Mouse (Mus musculus) hindbrain, postnatal 0 days (tissue): ENCODE results near the gene Ube2i. TPM values are rescaled to one million over a fixed set of nuclear protein-coding genes. Genes with fewer than 3 reads are reported as not detected.

Source experiments
- ATAC-seq: fragments of 200-750 bp; cut with Nextera tagmentation; 2 replicates; pipeline ENCODE4 v1.8.0; 2017; ENCODE audit warnings: mild to moderate bottlenecking, moderate TSS enrichment, moderate library complexity
- DNase-seq: peaks from one replicate; pipeline ENCODE4 v3.0.0-alpha.2; 2015; ENCODE audit warnings: low spot score
- H3K27ac ChIP-seq: fragments of 300-500 bp; sonication (generic); 2 replicates; pipeline ENCODE4 v1.5.1; 2014; ENCODE audit warnings: mild to moderate bottlenecking
- H3K27me3 ChIP-seq: fragments of 300-500 bp; sonication (generic); 2 replicates; pipeline ENCODE4 v1.6.1; 2014; ENCODE audit warnings: low read length, mixed read lengths; ENCODE audit not compliant: insufficient read depth
- H3K36me3 ChIP-seq: fragments of 300-500 bp; sonication (generic); 2 replicates; pipeline ENCODE4 v1.6.1; 2014; ENCODE audit warnings: low read length, mixed read lengths; ENCODE audit not compliant: insufficient read depth
- H3K4me1 ChIP-seq: fragments of 300-500 bp; sonication (generic); 2 replicates; pipeline ENCODE4 v1.6.1; 2014; ENCODE audit warnings: antibody characterized with exemption, low read length, mixed read lengths; ENCODE audit not compliant: insufficient read depth
- H3K4me2 ChIP-seq: fragments of 300-500 bp; sonication (generic); 2 replicates; pipeline ENCODE4 v1.6.1; 2014; ENCODE audit warnings: low read depth, mild to moderate bottlenecking, low read length, moderate library complexity, mixed read lengths
- H3K4me3 ChIP-seq: fragments of 300-500 bp; sonication (generic); 2 replicates; pipeline ENCODE4 v1.5.1; 2014; ENCODE audit warnings: low read length
- H3K9ac ChIP-seq: fragments of 300-500 bp; sonication (generic); replicated peaks from 2 replicates; pipeline ENCODE4 v1.6.1; 2014; ENCODE audit warnings: mild to moderate bottlenecking, low read length, moderate library complexity, mixed read lengths
- H3K9me3 ChIP-seq: fragments of 300-500 bp; sonication (generic); 2 replicates; pipeline ENCODE4 v1.6.1; 2016; ENCODE audit warnings: low read length, mixed read lengths
- CTCF ChIP-seq: IDR thresholded peaks from 2 replicates; pipeline ENCODE4 v1.5.1; 2016; ENCODE audit warnings: antibody characterized with exemption, control low read depth, low read depth
- WGBS: fragments of 180-500 bp; shearing (Covaris S2); extraction: QIAGEN DNeasy Blood & Tissue Kit; methylation state at CpG from one replicate; pipeline ENCODE4 v1.1.7; 2014; 5-methylcytosine and 5-hydroxymethylcytosine counted together
- polyA plus RNA-seq: library from polyadenylated mRNA; unstranded; fragments of >200 nt; fragmentation: Nextera tagmentation; extraction: Ambion mirVana; gene quantifications from 2 replicates; pipeline ENCODE4 v1.2.1, GENCODE M21; 2015
- total RNA-seq: library from RNA; depleted of rRNA; stranded (reverse); fragments of >200 nt; gene quantifications from 2 replicates; pipeline ENCODE4 v1.2.3, GENCODE M21; 2014; rRNA removed

Ube2i gene
- 340 and 377 TPM in 2 replicates for total RNA-seq
- 372 and 390 TPM in 2 replicates for polyA plus RNA-seq

DNA sequence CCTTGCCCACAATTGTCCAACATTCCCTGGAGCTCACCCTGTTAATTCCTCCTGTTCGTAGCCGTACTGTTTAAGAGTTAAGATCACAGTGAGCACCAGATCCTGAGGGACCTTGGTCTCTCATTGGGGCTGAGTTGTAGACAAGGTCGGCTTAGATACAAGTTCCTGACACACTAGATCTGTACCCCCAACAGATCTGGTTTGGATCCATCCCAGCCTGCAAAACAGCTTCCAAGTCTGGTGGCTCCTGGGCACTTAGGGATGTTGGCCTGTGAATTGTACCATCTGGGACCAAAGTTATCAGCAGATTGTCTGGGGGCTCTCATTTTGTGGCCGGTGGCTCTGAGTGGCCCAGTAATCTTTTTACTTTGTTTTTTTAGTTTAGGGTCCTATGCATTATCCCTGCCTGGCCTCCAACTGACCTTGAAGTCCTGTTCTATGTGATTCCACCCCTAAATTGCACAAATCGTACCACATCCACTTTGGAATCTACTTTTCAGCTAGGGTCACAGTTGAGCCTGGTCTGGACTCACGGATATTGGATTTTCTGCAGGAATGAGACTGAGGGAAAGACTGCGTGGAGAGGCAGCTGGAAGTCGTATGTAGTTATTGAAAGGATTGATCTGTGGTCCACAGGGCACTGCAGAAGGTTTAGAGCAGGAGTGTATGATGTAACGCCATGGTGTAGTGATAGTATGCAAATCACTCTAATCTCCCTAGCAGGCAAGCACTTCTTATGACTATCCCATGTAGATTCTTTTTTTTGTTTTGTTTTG lies at the start of gene Ube2i:
Gene Ube2i (minus strand): TSS at position 52 of the 776 bp plus-strand sequence.
- no peaks in the 10 kb centered on the region for H3K36me3 ChIP-seq
- no peaks in the 10 kb centered on the region for H3K27me3 ChIP-seq
- peaks cover 23% of the 10 kb centered on the region for H3K4me1 ChIP-seq
- H3K9me3 ChIP-seq, result no peaks in the 10 kb centered on the region
- peak within 1 kb of the TSS; percentile 98 for H3K27ac ChIP-seq
- peak within 1 kb of the TSS; percentile 82 for H3K4me3 ChIP-seq
- DNase-seq, result no peak
- peak within 1 kb of the TSS; percentile 96 for H3K9ac ChIP-seq
- ATAC-seq, result no peak
- peak within 1 kb of the TSS; percentile 99 for H3K4me2 ChIP-seq
- TF ChIP-seq CTCF, result no peak
- WGBS, result 75% methylated on average over 9 of the region's 9 CpGs

DNA sequence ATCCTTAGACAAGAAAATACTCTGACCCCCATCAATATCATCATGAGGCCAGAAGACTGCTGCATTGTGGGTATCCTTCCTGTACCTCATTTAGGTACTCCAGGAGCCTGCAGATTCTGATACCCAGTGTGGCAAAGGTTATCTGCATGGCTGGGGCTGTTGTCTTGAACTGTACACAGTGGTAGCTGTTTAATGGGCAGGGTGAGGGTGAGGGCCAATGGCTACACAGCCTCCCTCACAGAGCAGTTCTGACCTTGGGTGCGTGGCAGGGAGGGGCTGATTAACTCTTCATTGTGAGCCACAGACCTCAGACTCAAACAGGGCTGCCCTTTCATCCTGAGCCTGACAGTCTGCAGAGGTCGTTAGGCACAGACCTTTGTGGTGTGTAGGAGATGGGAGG lies 48.5 kb upstream of the Ube2i start:
- H3K4me3 ChIP-seq, result no peak overlapping the region
- TF ChIP-seq CTCF, result no peak
- WGBS, result 27% methylated on average over 2 of the region's 2 CpGs
- no peak overlapping the region for H3K27ac ChIP-seq
- no peak overlapping the region for H3K4me2 ChIP-seq
- H3K36me3 ChIP-seq, result no peaks in the 10 kb centered on the region
- no peak for ATAC-seq
- no peaks in the 10 kb centered on the region for H3K4me1 ChIP-seq
- no peak for DNase-seq
- no peak overlapping the region for H3K9ac ChIP-seq
- no peaks in the 10 kb centered on the region for H3K27me3 ChIP-seq
- H3K9me3 ChIP-seq, result no peaks in the 10 kb centered on the region

DNA sequence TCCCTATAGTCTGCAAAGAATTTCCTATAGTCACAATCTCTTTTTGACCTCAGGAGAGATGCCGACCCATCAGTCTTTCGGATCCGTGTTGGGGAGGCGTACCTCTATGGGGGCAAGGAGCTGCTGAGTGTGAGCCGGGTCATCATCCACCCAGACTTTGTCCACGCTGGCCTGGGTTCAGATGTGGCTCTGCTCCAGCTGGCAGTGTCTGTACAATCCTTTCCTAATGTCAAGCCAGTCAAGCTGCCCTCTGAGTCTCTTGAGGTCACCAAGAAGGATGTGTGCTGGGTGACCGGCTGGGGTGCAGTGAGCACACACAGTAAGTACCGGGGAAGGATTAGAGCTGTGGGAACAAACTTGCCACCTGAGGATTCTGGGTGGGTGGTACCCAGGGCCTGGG lies 46.4 kb upstream of the Ube2i start:
- Histone ChIP-seq H3K4me2 (no peak overlapping the region), H3K9ac (no peak overlapping the region), H3K36me3 (no peaks in the 10 kb centered on the region), H3K4me3 (no peak overlapping the region), H3K27me3 (no peaks in the 10 kb centered on the region), H3K9me3 (no peaks in the 10 kb centered on the region), H3K4me1 (no peaks in the 10 kb centered on the region), H3K27ac (no peak overlapping the region)
- DNase-seq (no peak), ATAC-seq (no peak)
- WGBS, result 90% methylated on average over 8 of the region's 8 CpGs
- no peak for TF ChIP-seq CTCF

DNA sequence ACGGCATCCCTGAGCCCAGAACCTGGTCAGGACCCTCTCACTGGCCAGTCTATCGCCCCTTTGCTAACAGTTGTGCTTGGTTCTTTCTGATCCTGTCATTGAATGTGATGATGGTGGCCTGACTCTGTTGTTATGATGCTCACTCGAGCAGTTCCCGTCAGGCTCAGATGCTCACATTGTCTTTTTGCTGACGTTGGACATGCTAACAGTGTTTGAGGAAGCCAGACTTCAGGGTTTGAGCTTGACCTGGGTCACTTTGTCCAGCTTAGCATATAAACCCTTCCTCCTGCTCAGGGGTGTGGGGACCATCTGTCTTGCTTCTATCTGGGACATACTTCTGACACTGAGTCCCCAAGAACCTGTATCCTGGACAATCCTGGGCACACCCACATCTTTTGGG lies 43.9 kb upstream of the Ube2i start, which contains the start of gene Prss29:
Gene Prss29 (plus strand): TSS at position 301 of the 400 bp plus-strand sequence.
- 68% methylated on average over 5 of the region's 5 CpGs for WGBS
- Histone ChIP-seq H3K27me3 (no peaks in the 10 kb centered on the region), H3K4me3 (no peak within 1 kb of the TSS), H3K36me3 (no peaks in the 10 kb centered on the region), H3K9ac (no peak within 1 kb of the TSS), H3K27ac (no peak within 1 kb of the TSS), H3K4me2 (no peak within 1 kb of the TSS), H3K4me1 (no peaks in the 10 kb centered on the region), H3K9me3 (no peaks in the 10 kb centered on the region)
- ATAC-seq (no peak), DNase-seq (no peak)
- TF ChIP-seq CTCF, result no peak

DNA sequence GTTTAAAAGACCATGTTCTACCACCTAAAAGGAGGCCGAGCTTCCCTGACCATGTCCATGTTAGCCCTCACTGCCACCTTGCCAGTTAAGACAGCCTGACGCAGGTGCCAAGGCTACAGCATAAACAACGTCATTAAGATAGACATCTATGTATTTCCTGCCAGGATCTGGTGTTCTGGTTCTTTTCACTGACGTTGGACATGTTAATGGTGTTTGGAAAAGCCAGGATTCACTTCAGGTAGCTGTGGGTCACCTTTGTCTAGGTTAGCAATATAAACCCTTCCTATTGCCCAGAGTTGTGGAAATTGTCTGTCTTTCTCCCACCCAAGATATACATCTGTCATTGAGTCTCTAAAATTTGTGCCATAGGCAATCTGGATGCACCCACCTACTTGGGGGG lies 33.9 kb upstream of the Ube2i start, which contains the start of gene Prss28:
Gene Prss28 (plus strand): TSS at position 301 of the 400 bp plus-strand sequence.
- no peak within 1 kb of the TSS for H3K4me2 ChIP-seq
- DNase-seq (no peak), ATAC-seq (no peak)
- no peak for TF ChIP-seq CTCF
- H3K27me3 ChIP-seq, result no peaks in the 10 kb centered on the region
- 77% methylated on average over 4 of the region's 4 CpGs for WGBS
- H3K36me3 ChIP-seq, result no peaks in the 10 kb centered on the region
- H3K27ac ChIP-seq, result no peak within 1 kb of the TSS
- H3K9me3 ChIP-seq, result no peaks in the 10 kb centered on the region
- no peak within 1 kb of the TSS for H3K9ac ChIP-seq
- no peaks in the 10 kb centered on the region for H3K4me1 ChIP-seq
- no peak within 1 kb of the TSS for H3K4me3 ChIP-seq

DNA sequence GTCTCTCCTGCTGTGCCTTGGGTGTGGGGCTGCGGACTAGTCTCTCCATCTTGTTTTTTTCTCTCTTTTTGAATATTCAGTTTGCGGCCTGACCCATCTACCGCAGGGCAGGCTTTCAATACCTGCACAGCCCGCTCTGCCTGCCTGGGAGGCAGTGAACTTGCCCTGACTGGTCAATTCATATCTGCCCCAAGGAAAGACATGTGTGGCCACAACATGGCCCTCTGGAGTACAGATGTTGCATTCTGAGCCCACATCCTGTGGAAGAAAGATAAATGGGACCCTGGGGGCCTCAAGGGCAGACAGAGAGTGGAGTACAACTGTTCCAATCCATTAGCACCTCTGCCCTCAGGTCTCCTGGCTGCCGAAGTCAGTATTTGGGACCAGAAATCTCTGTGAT lies 23.7 kb upstream of the Ube2i start, which contains the start of gene Prss34:
Gene Prss34 (plus strand): TSS at position 301 of the 400 bp plus-strand sequence.
- no peak for TF ChIP-seq CTCF
- no peak within 1 kb of the TSS for H3K9ac ChIP-seq
- H3K4me3 ChIP-seq, result no peak within 1 kb of the TSS
- H3K4me1 ChIP-seq, result no peaks in the 10 kb centered on the region
- H3K27ac ChIP-seq, result no peak within 1 kb of the TSS
- H3K9me3 ChIP-seq, result no peaks in the 10 kb centered on the region
- no peaks in the 10 kb centered on the region for H3K27me3 ChIP-seq
- DNase-seq, result no peak
- no peak for ATAC-seq
- H3K36me3 ChIP-seq, result no peaks in the 10 kb centered on the region
- H3K4me2 ChIP-seq, result no peak within 1 kb of the TSS
- 80% methylated on average over 5 of the region's 5 CpGs for WGBS

DNA sequence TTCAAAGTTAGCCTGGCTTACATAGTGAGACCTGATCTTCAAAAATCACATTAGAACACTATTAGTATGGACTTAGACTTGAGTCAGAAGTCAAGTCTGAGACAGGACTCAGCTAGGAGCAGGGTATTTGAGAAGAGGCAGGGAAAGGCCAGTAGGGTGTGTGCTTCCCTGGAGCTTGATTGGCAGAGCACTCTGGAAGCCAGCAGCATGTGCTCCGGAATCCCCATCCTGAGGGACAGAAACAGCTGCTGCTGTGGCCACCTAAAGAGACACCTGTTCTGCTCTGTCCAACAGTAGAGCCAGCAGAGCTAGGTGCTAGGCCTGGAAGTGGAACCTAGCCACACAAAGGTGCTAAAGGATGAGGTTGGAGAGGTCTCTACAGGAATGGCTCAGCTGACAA lies 19.7 kb upstream of the Ube2i start:
- Histone ChIP-seq H3K4me1 (no peaks in the 10 kb centered on the region), H3K9ac (no peak overlapping the region), H3K4me3 (no peak overlapping the region), H3K27ac (no peak overlapping the region), H3K4me2 (no peak overlapping the region), H3K36me3 (no peaks in the 10 kb centered on the region), H3K9me3 (no peaks in the 10 kb centered on the region), H3K27me3 (no peaks in the 10 kb centered on the region)
- no peak for TF ChIP-seq CTCF
- DNase-seq, result no peak
- no peak for ATAC-seq
- 65% methylated on average over 1 of the region's 1 CpGs for WGBS
